Mouse (Mus musculus) midbrain, embryonic 10.5 days (tissue): ENCODE measurements around the gene Yrdc. TPM values are rescaled to one million over a fixed set of nuclear protein-coding genes. Genes with fewer than 3 reads are reported as not detected.

Experiments used
- DNase-seq: peaks from one replicate; pipeline ENCODE4 v3.0.0-alpha.2; 2017; ENCODE audit warnings: low spot score
- H3K27ac ChIP-seq: fragments of 300-500 bp; sonication (generic); replicated peaks from 2 replicates; pipeline ENCODE4 v1.5.1; 2016; ENCODE audit warnings: mild to moderate bottlenecking
- H3K27me3 ChIP-seq: fragments of 300-500 bp; sonication (generic); 2 replicates; pipeline ENCODE4 v1.6.1; 2016; ENCODE audit warnings: low read depth, mild to moderate bottlenecking; ENCODE audit not compliant: poor library complexity, severe bottlenecking
- H3K36me3 ChIP-seq: fragments of 300-500 bp; sonication (generic); 2 replicates; pipeline ENCODE4 v1.6.1; 2016; ENCODE audit warnings: mild to moderate bottlenecking, moderate library complexity
- H3K4me1 ChIP-seq: fragments of 300-500 bp; sonication (generic); 2 replicates; pipeline ENCODE4 v1.6.1; 2016
- H3K4me3 ChIP-seq: fragments of 300-500 bp; sonication (generic); 2 replicates; pipeline ENCODE4 v1.5.1; 2016; ENCODE audit warnings: mild to moderate bottlenecking, moderate library complexity
- H3K9me3 ChIP-seq: fragments of 300-500 bp; sonication (generic); replicated peaks from 2 replicates; pipeline ENCODE4 v1.6.1; 2016; ENCODE audit warnings: mild to moderate bottlenecking
- WGBS: fragments of 180-500 bp; shearing (Covaris S2); methylation state at CpG from one replicate; pipeline ENCODE4 v1.1.7; 2016; 5-methylcytosine and 5-hydroxymethylcytosine counted together
- polyA plus RNA-seq: library from polyadenylated mRNA; unstranded; fragments of >200 nt; fragmentation: Nextera tagmentation; extraction: Ambion mirVana; gene quantifications from 2 replicates; pipeline ENCODE4 v1.2.1, GENCODE M21; 2016

The Yrdc gene
- 40.0 and 44.0 TPM in 2 replicates for polyA plus RNA-seq

- under 1% methylated on average over 85 of the region's 90 CpGs for WGBS
- Histone ChIP-seq H3K27me3 (no peaks in the 10 kb centered on the region), H3K36me3 (peaks cover 41% of the 10 kb centered on the region)
Measured at GRCm38 (mm10) chr4:124850261-124850913, at the start of gene Yrdc. TSS of gene Yrdc (plus strand) at chr4:124850679.

GRCm38 (mm10) chr4:124801552-124802308 is 48.7 kb upstream of the Yrdc start, which contains the start of gene Mtf1:
TSS of gene Mtf1 (plus strand) at chr4:124802104.
- Histone ChIP-seq H3K9me3 (no peaks in the 10 kb centered on the region), H3K4me1 (peaks cover 25% of the 10 kb centered on the region), H3K27ac (peak within 1 kb of the TSS; percentile 98), H3K27me3 (no peaks in the 10 kb centered on the region), H3K36me3 (peaks cover 52% of the 10 kb centered on the region), H3K4me3 (peak within 1 kb of the TSS; percentile 88)
- WGBS, result 3% methylated on average over 21 of the region's 21 CpGs
- DNase-seq, result peak; percentile 86

More at GRCm38 (mm10) chr4:124850261-124850913, at the start of gene Yrdc:
- H3K27ac ChIP-seq, result peak within 1 kb of the TSS; percentile 96
- H3K4me1 ChIP-seq, result peaks cover 36% of the 10 kb centered on the region
- H3K4me3 ChIP-seq, result peak within 1 kb of the TSS; percentile 84
- DNase-seq, result peak; percentile 96
- no peaks in the 10 kb centered on the region for H3K9me3 ChIP-seq

GRCm38 (mm10) chr4:124802309-124803260 is 47.9 kb upstream of the Yrdc start:
- H3K9me3 ChIP-seq, result no peaks in the 10 kb centered on the region
- peaks cover 26% of the 10 kb centered on the region for H3K4me1 ChIP-seq
- WGBS, result 2% methylated on average over 50 of the region's 53 CpGs
- H3K27me3 ChIP-seq, result no peaks in the 10 kb centered on the region
- peak overlapping the region; percentile 88 for H3K4me3 ChIP-seq
- H3K27ac ChIP-seq, result peak overlapping the region; percentile 98
- peak; percentile 98 for DNase-seq
- peaks cover 60% of the 10 kb centered on the region for H3K36me3 ChIP-seq

GRCm38 (mm10) chr4:124803406-124803805 is 47.1 kb upstream of the Yrdc start:
- peaks cover 26% of the 10 kb centered on the region for H3K4me1 ChIP-seq
- no peaks in the 10 kb centered on the region for H3K9me3 ChIP-seq
- H3K27me3 ChIP-seq, result no peaks in the 10 kb centered on the region
- no peak for DNase-seq
- H3K27ac ChIP-seq, result no peak overlapping the region
- peaks cover 61% of the 10 kb centered on the region for H3K36me3 ChIP-seq
- WGBS, result 79% methylated on average over 6 of the region's 6 CpGs
- peak overlapping the region; percentile 88 for H3K4me3 ChIP-seq

GRCm38 (mm10) chr4:124808511-124808910 is 42.0 kb upstream of the Yrdc start:
- 85% methylated on average over 5 of the region's 5 CpGs for WGBS
- no peaks in the 10 kb centered on the region for H3K27me3 ChIP-seq
- no peak overlapping the region for H3K27ac ChIP-seq
- no peak overlapping the region for H3K4me3 ChIP-seq
- no peaks in the 10 kb centered on the region for H3K9me3 ChIP-seq
- H3K36me3 ChIP-seq, result peaks cover 84% of the 10 kb centered on the region
- DNase-seq, result no peak
- H3K4me1 ChIP-seq, result peaks cover 17% of the 10 kb centered on the region

GRCm38 (mm10) chr4:124809136-124809883 is 41.2 kb upstream of the Yrdc start:
- Histone ChIP-seq H3K9me3 (no peaks in the 10 kb centered on the region), H3K27ac (no peak overlapping the region), H3K27me3 (no peaks in the 10 kb centered on the region), H3K4me1 (peaks cover 14% of the 10 kb centered on the region), H3K4me3 (no peak overlapping the region), H3K36me3 (peaks cover 85% of the 10 kb centered on the region)
- 87% methylated on average over 9 of the region's 9 CpGs for WGBS
- no peak for DNase-seq

- DNase-seq, result no peak
- 97% methylated on average over 7 of the region's 7 CpGs for WGBS
Measured at GRCm38 (mm10) chr4:124810056-124810455, 40.4 kb upstream of the Yrdc start.

GRCm38 (mm10) chr4:124811347-124811975 is 39.0 kb upstream of the Yrdc start:
- no peak for DNase-seq
- Histone ChIP-seq H3K9me3 (no peaks in the 10 kb centered on the region), H3K4me1 (peaks cover 14% of the 10 kb centered on the region), H3K27ac (no peak overlapping the region), H3K27me3 (no peaks in the 10 kb centered on the region), H3K4me3 (no peak overlapping the region; the same call in 1 of the 2 replicates), H3K36me3 (peaks cover 74% of the 10 kb centered on the region)
- 21% methylated on average over 9 of the region's 9 CpGs for WGBS

More at GRCm38 (mm10) chr4:124810056-124810455, 40.4 kb upstream of the Yrdc start:
- Histone ChIP-seq H3K27ac (no peak overlapping the region), H3K9me3 (no peaks in the 10 kb centered on the region), H3K4me1 (peaks cover 14% of the 10 kb centered on the region), H3K36me3 (peaks cover 78% of the 10 kb centered on the region), H3K4me3 (no peak overlapping the region), H3K27me3 (no peaks in the 10 kb centered on the region)

- Histone ChIP-seq H3K4me3 (no peak overlapping the region), H3K9me3 (no peaks in the 10 kb centered on the region), H3K36me3 (peaks cover 48% of the 10 kb centered on the region), H3K27me3 (no peaks in the 10 kb centered on the region), H3K4me1 (peaks cover 28% of the 10 kb centered on the region), H3K27ac (no peak overlapping the region)
- no peak for DNase-seq
- 95% methylated on average over 11 of the region's 11 CpGs for WGBS
Measured at GRCm38 (mm10) chr4:124815901-124816300, 34.6 kb upstream of the Yrdc start.

GRCm38 (mm10) chr4:124817803-124818202 is 32.7 kb upstream of the Yrdc start:
- peaks cover 17% of the 10 kb centered on the region for H3K4me1 ChIP-seq
- peaks cover 54% of the 10 kb centered on the region for H3K36me3 ChIP-seq
- no peaks in the 10 kb centered on the region for H3K27me3 ChIP-seq
- no peaks in the 10 kb centered on the region for H3K9me3 ChIP-seq
- H3K4me3 ChIP-seq, result no peak overlapping the region
- DNase-seq, result peak; percentile 39
- WGBS, result 15% methylated on average over 6 of the region's 6 CpGs
- no peak overlapping the region for H3K27ac ChIP-seq

GRCm38 (mm10) chr4:124818832-124819231 is 31.6 kb upstream of the Yrdc start:
- DNase-seq, result no peak
- 89% methylated on average over 4 of the region's 4 CpGs for WGBS
- H3K4me1 ChIP-seq, result peaks cover 17% of the 10 kb centered on the region
- H3K27me3 ChIP-seq, result no peaks in the 10 kb centered on the region
- no peaks in the 10 kb centered on the region for H3K9me3 ChIP-seq
- H3K27ac ChIP-seq, result no peak overlapping the region
- peaks cover 54% of the 10 kb centered on the region for H3K36me3 ChIP-seq
- H3K4me3 ChIP-seq, result no peak overlapping the region
